ENCODE assay signal across 14 mouse cellular contexts in genomic region chr16:25147486-25147885, GRCm38 (mm10).
"Had no signal": no experiment of that assay in that cellular context is flagged by ENCODE, and none has a peak within 500 bp of the region (broad histone marks: within the 10 kb centered on the region; RNA-seq: fewer than 3 reads in every experiment).

No protein-coding gene starts in this region.

- H3K27me3 ChIP-seq: limb, embryonic 13.5 days; neural tube, embryonic 15.5 days had no signal

- H3K4me2 ChIP-seq: limb, embryonic 13.5 days; neural tube, embryonic 15.5 days had no signal

- H3K36me3 ChIP-seq: limb, embryonic 13.5 days; midbrain, embryonic 10.5 days; neural tube, embryonic 15.5 days had no signal

- H3K4me1 ChIP-seq: limb, embryonic 13.5 days; midbrain, embryonic 10.5 days; neural tube, embryonic 15.5 days had no signal

- H3K4me3 ChIP-seq: limb, embryonic 13.5 days; midbrain, embryonic 10.5 days; myocyte; neural tube, embryonic 15.5 days had no signal

- H3K9me3 ChIP-seq: midbrain, embryonic 10.5 days; neural tube, embryonic 15.5 days had no signal

- H3K27ac ChIP-seq: limb, embryonic 13.5 days; liver, embryonic 14.5 days; midbrain, embryonic 10.5 days; neural tube, embryonic 15.5 days; stomach, postnatal 0 days had no signal

- H3K9ac ChIP-seq: limb, embryonic 13.5 days; liver, embryonic 14.5 days; neural tube, embryonic 15.5 days had no signal

- ATAC-seq: lung, postnatal 0 days had no signal

- DNase-seq: kidney, adult 18-20 months; kidney, postnatal 14 days; left cerebral cortex, postnatal 4 days; lung, adult 18-20 months; lung, postnatal 4 days; midbrain, embryonic 14.5 days; thymus, postnatal 4 days had no signal
